Mouse (Mus musculus): ENCODE results near the gene Sv2b. TPM values are rescaled to one million over a fixed set of nuclear protein-coding genes. Genes with fewer than 3 reads are reported as not detected.

Sv2b gene
- polyA plus RNA-seq, 1 experiment from 2014 or later: 23.5 TPM

- Histone ChIP-seq H3K9ac (ENCODE audit: low read depth, low read length) (no peak overlapping the region), H3K9me3 (ENCODE audit: control insufficient read depth, low read length) (no peaks in the 10 kb centered on the region), H3K27ac (ENCODE audit: low read depth, low read length) (no peak overlapping the region), H3K36me3 (ENCODE audit: control insufficient read depth, insufficient read depth, low read length) (no peaks in the 10 kb centered on the region), H3K4me2 (ENCODE audit: low read length) (no peak overlapping the region), H3K27me3 (replicated peaks; ENCODE audit: control insufficient read depth, insufficient read depth, low read length) (no peaks in the 10 kb centered on the region; the same call in 1 of the 2 replicates), H3K4me1 (ENCODE audit: control insufficient read depth, insufficient read depth, low read depth, low read length) (peaks cover 10% of the 10 kb centered on the region), H3K4me3 (ENCODE audit: low read length) (no peak overlapping the region)
- no peak for ATAC-seq
- 59% methylated on average over 2 of the region's 2 CpGs for WGBS
These were observed 166.3 kb downstream of the Sv2b start for GRCm38 (mm10) chr7:75142800-75143199.

GRCm38 (mm10) chr7:75141919-75142700, 167.0 kb downstream of the Sv2b start:
- Histone ChIP-seq H3K9me3 (ENCODE audit: control insufficient read depth, low read length) (no peaks in the 10 kb centered on the region), H3K27me3 (replicated peaks; ENCODE audit: control insufficient read depth, insufficient read depth, low read length) (no peaks in the 10 kb centered on the region; the same call in 1 of the 2 replicates), H3K4me3 (ENCODE audit: low read length) (peak overlapping the region; percentile 35), H3K36me3 (ENCODE audit: control insufficient read depth, insufficient read depth, low read length) (no peaks in the 10 kb centered on the region), H3K4me1 (ENCODE audit: control insufficient read depth, insufficient read depth, low read depth, low read length) (peaks cover 10% of the 10 kb centered on the region), H3K4me2 (ENCODE audit: low read length) (peak overlapping the region; percentile 59), H3K9ac (ENCODE audit: low read depth, low read length) (no peak overlapping the region), H3K27ac (ENCODE audit: low read depth, low read length) (peak overlapping the region; percentile 17; the same call in 1 of the 2 replicates)
- ATAC-seq: no peak
- WGBS: 8% methylated on average over 17 of the region's 17 CpGs

- no peak overlapping the region for H3K4me2 ChIP-seq (ENCODE audit: low read length)
- no peak overlapping the region for H3K27ac ChIP-seq (ENCODE audit: low read depth, low read length)
- H3K9me3 ChIP-seq (ENCODE audit: control insufficient read depth, low read length): no peaks in the 10 kb centered on the region
- H3K36me3 ChIP-seq (ENCODE audit: control insufficient read depth, insufficient read depth, low read length): no peaks in the 10 kb centered on the region
- no peak overlapping the region for H3K4me3 ChIP-seq (ENCODE audit: low read length)
- no peaks in the 10 kb centered on the region; the same call in 1 of the 2 replicates for H3K27me3 ChIP-seq (replicated peaks; ENCODE audit: control insufficient read depth, insufficient read depth, low read length)
- H3K4me1 ChIP-seq (ENCODE audit: control insufficient read depth, insufficient read depth, low read depth, low read length): peaks cover 10% of the 10 kb centered on the region
- 100% methylated on average over 2 of the region's 2 CpGs for WGBS
- H3K9ac ChIP-seq (ENCODE audit: low read depth, low read length): no peak overlapping the region
- ATAC-seq: no peak
These were observed 169.8 kb downstream of the Sv2b start for GRCm38 (mm10) chr7:75139306-75139705.

GRCm38 (mm10) chr7:75134710-75135617, 174.1 kb downstream of the Sv2b start:
- Histone ChIP-seq H3K9me3 (ENCODE audit: control insufficient read depth, low read length) (no peaks in the 10 kb centered on the region), H3K27ac (ENCODE audit: low read depth, low read length) (no peak overlapping the region), H3K4me2 (ENCODE audit: low read length) (no peak overlapping the region), H3K27me3 (replicated peaks; ENCODE audit: control insufficient read depth, insufficient read depth, low read length) (no peaks in the 10 kb centered on the region; the same call in 1 of the 2 replicates), H3K9ac (ENCODE audit: low read depth, low read length) (no peak overlapping the region), H3K4me1 (ENCODE audit: control insufficient read depth, insufficient read depth, low read depth, low read length) (no peaks in the 10 kb centered on the region), H3K4me3 (ENCODE audit: low read length) (no peak overlapping the region), H3K36me3 (ENCODE audit: control insufficient read depth, insufficient read depth, low read length) (no peaks in the 10 kb centered on the region)
- peak; percentile 71 for ATAC-seq
- 24% methylated on average over 15 of the region's 15 CpGs for WGBS

- ATAC-seq: no peak
- Histone ChIP-seq H3K9ac (ENCODE audit: low read depth, low read length) (no peak overlapping the region), H3K4me1 (ENCODE audit: control insufficient read depth, insufficient read depth, low read depth, low read length) (no peaks in the 10 kb centered on the region), H3K36me3 (ENCODE audit: control insufficient read depth, insufficient read depth, low read length) (no peaks in the 10 kb centered on the region), H3K27me3 (replicated peaks; ENCODE audit: control insufficient read depth, insufficient read depth, low read length) (no peaks in the 10 kb centered on the region), H3K9me3 (ENCODE audit: control insufficient read depth, low read length) (no peaks in the 10 kb centered on the region), H3K4me3 (ENCODE audit: low read length) (no peak overlapping the region), H3K27ac (ENCODE audit: low read depth, low read length) (no peak overlapping the region), H3K4me2 (ENCODE audit: low read length) (no peak overlapping the region)
- WGBS: 92% methylated on average over 4 of the region's 4 CpGs
These were observed 181.0 kb downstream of the Sv2b start for GRCm38 (mm10) chr7:75128036-75128435.

DNA sequence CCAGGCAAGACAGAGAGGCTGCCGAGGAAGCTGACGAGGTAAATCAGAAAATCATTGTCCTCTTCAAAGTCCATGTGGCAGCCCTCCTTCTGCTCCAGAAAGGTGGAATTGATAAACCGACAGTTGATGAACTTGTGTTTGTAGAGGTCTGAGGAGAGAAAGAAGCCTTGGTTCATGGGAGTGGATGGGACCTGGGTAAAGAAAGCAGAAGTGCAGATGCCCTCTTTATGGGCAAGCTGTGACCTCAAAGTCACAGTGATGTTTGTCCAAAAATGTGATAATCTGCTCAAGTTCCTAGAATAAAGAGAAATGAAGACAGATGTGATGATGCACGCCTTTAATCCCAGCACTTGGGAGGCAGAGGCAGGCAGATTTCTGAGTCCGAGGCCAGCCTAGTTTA, 185.0 kb downstream of the Sv2b start:
- ATAC-seq: no peak
- no peak overlapping the region for H3K9ac ChIP-seq (ENCODE audit: low read depth, low read length)
- H3K27ac ChIP-seq (ENCODE audit: low read depth, low read length): no peak overlapping the region
- H3K4me2 ChIP-seq (ENCODE audit: low read length): no peak overlapping the region
- H3K4me3 ChIP-seq (ENCODE audit: low read length): no peak overlapping the region
- no peaks in the 10 kb centered on the region for H3K9me3 ChIP-seq (ENCODE audit: control insufficient read depth, low read length)
- 88% methylated on average over 5 of the region's 5 CpGs for WGBS
- no peaks in the 10 kb centered on the region for H3K36me3 ChIP-seq (ENCODE audit: control insufficient read depth, insufficient read depth, low read length)
- H3K4me1 ChIP-seq (ENCODE audit: control insufficient read depth, insufficient read depth, low read depth, low read length): no peaks in the 10 kb centered on the region
- no peaks in the 10 kb centered on the region for H3K27me3 ChIP-seq (replicated peaks; ENCODE audit: control insufficient read depth, insufficient read depth, low read length)

DNA sequence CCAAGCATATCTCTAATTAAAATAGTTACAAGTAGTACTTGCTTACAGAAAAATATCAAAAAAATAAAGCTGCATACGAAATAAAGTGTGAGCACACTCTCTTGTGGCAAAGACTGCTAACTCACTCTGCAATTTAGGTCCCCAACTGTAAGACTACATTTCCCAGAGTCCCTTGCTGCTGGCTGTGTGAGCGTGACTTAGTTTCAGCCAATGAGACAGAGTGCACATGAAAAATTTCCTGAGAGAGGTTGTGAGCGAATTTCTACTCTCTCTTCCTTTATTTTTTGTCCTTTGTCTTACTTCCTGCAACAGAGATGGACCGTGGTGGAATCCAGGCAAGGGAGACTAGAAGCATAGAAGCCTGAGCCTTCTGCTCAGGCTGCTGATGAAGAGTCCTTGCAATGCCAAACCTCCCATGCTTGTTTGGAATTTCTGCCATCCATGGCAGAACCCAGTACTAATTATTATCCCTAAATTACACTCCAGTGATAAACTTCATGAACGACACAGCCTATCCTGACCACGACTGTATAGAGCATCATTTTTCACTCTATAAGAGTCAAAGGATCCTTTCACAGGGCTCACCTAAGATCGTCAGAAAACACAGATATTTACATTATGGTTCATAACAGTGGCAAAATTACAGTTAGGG, 190.9 kb downstream of the Sv2b start:
- Histone ChIP-seq H3K4me3 (ENCODE audit: low read length) (peak overlapping the region; percentile 35), H3K9me3 (ENCODE audit: control insufficient read depth, low read length) (no peaks in the 10 kb centered on the region), H3K36me3 (ENCODE audit: control insufficient read depth, insufficient read depth, low read length) (no peaks in the 10 kb centered on the region), H3K27me3 (replicated peaks; ENCODE audit: control insufficient read depth, insufficient read depth, low read length) (no peaks in the 10 kb centered on the region), H3K9ac (ENCODE audit: low read depth, low read length) (peak overlapping the region; percentile 56), H3K27ac (ENCODE audit: low read depth, low read length) (peak overlapping the region; percentile 64), H3K4me1 (ENCODE audit: control insufficient read depth, insufficient read depth, low read depth, low read length) (no peaks in the 10 kb centered on the region), H3K4me2 (ENCODE audit: low read length) (peak overlapping the region; percentile 63)
- ATAC-seq: peak; percentile 91
- 39% methylated on average over 7 of the region's 7 CpGs for WGBS

GRCm38 (mm10) chr7:75110689-75111088, 198.4 kb downstream of the Sv2b start:
- H3K27me3 ChIP-seq (replicated peaks; ENCODE audit: control insufficient read depth, insufficient read depth, low read length): no peaks in the 10 kb centered on the region; the same call in 1 of the 2 replicates
- no peaks in the 10 kb centered on the region for H3K9me3 ChIP-seq (ENCODE audit: control insufficient read depth, low read length)
- 16% methylated on average over 6 of the region's 6 CpGs for WGBS
- no peaks in the 10 kb centered on the region for H3K4me1 ChIP-seq (ENCODE audit: control insufficient read depth, insufficient read depth, low read depth, low read length)
- no peaks in the 10 kb centered on the region for H3K36me3 ChIP-seq (ENCODE audit: control insufficient read depth, insufficient read depth, low read length)
- H3K27ac ChIP-seq (ENCODE audit: low read depth, low read length): no peak overlapping the region
- no peak overlapping the region for H3K4me3 ChIP-seq (ENCODE audit: low read length)
- peak; percentile 76 for ATAC-seq
- no peak overlapping the region for H3K9ac ChIP-seq (ENCODE audit: low read depth, low read length)
- H3K4me2 ChIP-seq (ENCODE audit: low read length): no peak overlapping the region

Measured in hindbrain, embryonic 16.5 days (tissue).